Mouse (Mus musculus) spleen, adult 2 months (tissue): Measurements from ENCODE around the gene Efna5. TPM values are rescaled to one million over a fixed set of nuclear protein-coding genes. Genes with fewer than 3 reads are reported as not detected.
A peak's percentile ranks its signal among the peaks of the same experiment; 100 is the strongest.

ENCODE experiments used
- DNase-seq, 2 experiments: peaks; one replicate each; pipeline versions ENCODE4 v3.0.0 to v3.0.0-alpha.2; 2012 to 2021; ENCODE audit warnings: low spot score in 2 of 2, low read depth in 1 of 2
- H3K27ac ChIP-seq: fragments of 200-500 bp; 2 replicates; pipeline ENCODE4 v1.5.1; 2012; ENCODE audit warnings: low read length, inconsistent platforms; ENCODE audit not compliant: insufficient read depth
- H3K27me3 ChIP-seq: fragments of 200-500 bp; 2 replicates; pipeline ENCODE4 v1.6.1; 2012; ENCODE audit warnings: mild to moderate bottlenecking, moderate library complexity, low read length, inconsistent platforms; ENCODE audit not compliant: control insufficient read depth, insufficient read depth
- H3K36me3 ChIP-seq: fragments of 200-500 bp; 2 replicates; pipeline ENCODE4 v1.6.1; 2012; ENCODE audit warnings: mild to moderate bottlenecking, low read length, inconsistent platforms; ENCODE audit not compliant: control insufficient read depth, insufficient read depth
- H3K4me1 ChIP-seq: fragments of 200-500 bp; 2 replicates; pipeline ENCODE4 v1.6.1; 2011; ENCODE audit warnings: inconsistent platforms; ENCODE audit not compliant: control insufficient read depth, insufficient read depth, insufficient read length
- H3K4me3 ChIP-seq: fragments of 200-500 bp; 2 replicates; pipeline ENCODE4 v1.5.1; 2011; ENCODE audit warnings: mild to moderate bottlenecking, inconsistent platforms; ENCODE audit not compliant: insufficient read depth, insufficient read length; ENCODE audit errors: extremely low read depth
- CTCF ChIP-seq: fragments of 200-500 bp; IDR thresholded peaks from 2 replicates; pipeline ENCODE4 v1.5.1; 2011; ENCODE audit warnings: mild to moderate bottlenecking, inconsistent platforms; ENCODE audit not compliant: insufficient read depth, insufficient read length, insufficient replicate concordance; ENCODE audit errors: extremely low read depth
- POLR2A ChIP-seq: fragments of 200-500 bp; IDR thresholded peaks from 2 replicates; pipeline ENCODE4 v1.6.1; 2011; ENCODE audit warnings: low read depth, low read length, inconsistent platforms
- WGBS: fragments of 180-500 bp; shearing (Covaris S2); methylation state at CpG from one replicate; pipeline ENCODE4 v1.1.7; 2018; 5-methylcytosine and 5-hydroxymethylcytosine counted together
- polyA plus RNA-seq: library from polyadenylated mRNA; depleted of rRNA; stranded (reverse); fragments of >200 nt; gene quantifications from 2 replicates; pipeline ENCODE4 v1.2.3, GENCODE M21; 2012

Efna5 gene
- polyA plus RNA-seq, 1 experiment, result 0.30 TPM

DNA sequence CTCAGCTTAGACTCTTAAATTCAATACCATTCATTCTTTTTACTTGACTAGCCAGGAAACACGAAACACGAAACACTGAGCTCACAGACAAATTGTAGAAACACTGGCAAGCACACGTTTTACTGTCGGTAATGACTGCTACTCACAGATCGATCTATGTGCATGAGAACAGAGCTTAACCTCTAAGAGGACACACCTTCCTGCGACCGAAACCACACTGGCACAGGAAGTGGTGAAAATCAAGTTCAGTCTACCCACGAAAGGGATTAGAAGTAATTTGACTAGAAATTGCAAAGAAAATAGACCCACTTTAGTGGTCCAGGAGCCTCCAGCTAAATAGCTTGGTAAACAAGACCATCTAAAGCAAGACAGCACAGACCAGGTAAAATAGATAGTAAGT is 23.8 kb downstream of the Efna5 start:
- 5% methylated on average over 8 of the region's 8 CpGs for WGBS
- Histone ChIP-seq H3K4me1 (peaks cover 4% of the 10 kb centered on the region), H3K27ac (no peak overlapping the region), H3K36me3 (no peaks in the 10 kb centered on the region), H3K27me3 (no peaks in the 10 kb centered on the region), H3K4me3 (no peak overlapping the region)
- DNase-seq, result peak; percentile 31 to 57
- TF ChIP-seq POLR2A (no peak), CTCF (no peak)

DNA sequence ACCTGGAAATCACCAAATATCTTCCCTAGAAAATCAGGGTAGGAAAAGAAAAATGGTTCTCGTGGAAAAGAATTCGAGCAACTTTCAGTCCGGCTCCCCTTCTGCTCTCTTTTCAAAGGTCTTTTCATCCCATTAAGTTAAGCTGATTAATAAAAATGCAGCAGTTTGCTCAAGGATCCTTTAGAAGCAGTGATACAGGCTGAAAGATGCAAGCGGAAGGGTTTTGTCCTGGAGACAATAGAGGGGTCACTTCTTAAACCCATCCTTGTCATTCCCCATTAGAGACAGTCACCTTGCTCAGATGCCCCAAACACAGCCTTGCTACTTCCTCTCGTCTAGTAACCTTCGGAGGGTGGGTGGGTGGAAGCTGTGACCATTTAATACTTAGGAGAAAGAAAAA is 27.4 kb downstream of the Efna5 start:
- H3K4me1 ChIP-seq, result peaks cover 2% of the 10 kb centered on the region; the same call in 1 of the 2 replicates
- no peak overlapping the region for H3K4me3 ChIP-seq
- no peaks in the 10 kb centered on the region for H3K36me3 ChIP-seq
- no peak for DNase-seq
- 77% methylated on average over 6 of the region's 6 CpGs for whole genome bisulfite sequencing
- no peaks in the 10 kb centered on the region for H3K27me3 ChIP-seq
- TF ChIP-seq CTCF (no peak), POLR2A (no peak)
- H3K27ac ChIP-seq, result no peak overlapping the region

DNA sequence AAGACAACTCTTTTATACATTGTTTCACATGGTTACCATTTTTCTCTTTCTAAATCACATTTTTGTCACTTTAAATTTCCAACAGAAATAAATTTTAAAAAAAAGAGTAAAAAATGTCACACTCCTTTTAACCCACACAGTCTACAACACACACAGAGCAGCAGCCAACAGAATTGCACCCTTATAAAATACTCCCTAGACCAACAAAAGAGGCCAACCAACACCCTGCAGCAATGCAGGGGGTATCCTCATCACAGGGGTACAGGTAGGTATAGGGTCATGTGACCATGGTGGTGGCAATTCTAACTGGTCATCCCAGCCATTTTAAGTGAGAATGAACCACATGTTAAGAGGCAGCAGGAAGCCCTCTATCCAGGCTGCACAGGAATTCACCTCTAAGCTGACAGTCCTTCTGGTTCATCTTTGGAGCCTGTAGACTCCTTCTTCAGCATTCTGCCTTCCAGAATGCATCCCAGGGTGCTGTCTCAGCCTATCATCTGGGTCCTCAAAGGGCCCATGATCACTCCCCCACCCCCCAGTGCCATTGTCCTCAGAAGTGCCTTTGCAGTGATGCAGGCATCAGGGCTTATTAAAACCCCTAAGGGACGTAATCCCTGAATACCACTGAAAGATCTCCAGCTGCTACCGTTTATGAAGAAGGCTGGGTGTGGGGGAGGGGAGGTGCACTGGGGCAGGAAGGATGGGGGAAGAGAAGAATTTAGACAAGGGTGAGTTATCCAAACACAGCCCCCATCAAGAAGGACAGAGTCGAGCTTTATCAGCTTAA is 28.1 kb downstream of the Efna5 start:
- no peak overlapping the region for H3K4me3 ChIP-seq
- WGBS, result 37% methylated on average over 3 of the region's 3 CpGs
- DNase-seq, result no peak
- H3K4me1 ChIP-seq, result peaks cover 2% of the 10 kb centered on the region; the same call in 1 of the 2 replicates
- no peak overlapping the region for H3K27ac ChIP-seq
- no peaks in the 10 kb centered on the region for H3K36me3 ChIP-seq
- no peaks in the 10 kb centered on the region for H3K27me3 ChIP-seq
- TF ChIP-seq POLR2A (no peak), CTCF (no peak)

DNA sequence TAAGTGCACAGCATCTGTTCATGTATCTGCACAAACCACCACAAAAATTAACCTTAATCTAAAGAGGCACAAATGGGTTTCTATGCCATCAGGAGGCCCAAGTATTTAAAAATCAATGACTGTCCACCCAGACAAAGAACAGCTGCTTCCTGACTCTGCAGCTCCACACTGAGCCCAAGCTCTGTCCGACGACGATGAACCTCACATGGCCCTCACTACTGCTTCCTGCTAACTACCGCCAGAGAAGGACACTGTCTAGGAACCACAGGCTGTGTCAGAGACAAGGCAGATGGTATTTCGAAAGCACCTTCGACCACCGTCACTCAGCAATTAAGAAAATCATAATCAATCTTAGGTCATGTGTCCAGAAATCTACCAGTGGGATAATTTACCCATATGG is 29.8 kb downstream of the Efna5 start:
- H3K4me1 ChIP-seq, result peaks cover 2% of the 10 kb centered on the region; the same call in 1 of the 2 replicates
- no peak overlapping the region for H3K4me3 ChIP-seq
- no peak for DNase-seq
- no peak overlapping the region for H3K27ac ChIP-seq
- no peaks in the 10 kb centered on the region for H3K36me3 ChIP-seq
- TF ChIP-seq POLR2A (no peak), CTCF (no peak)
- 33% methylated on average over 7 of the region's 7 CpGs for WGBS
- H3K27me3 ChIP-seq, result no peaks in the 10 kb centered on the region

DNA sequence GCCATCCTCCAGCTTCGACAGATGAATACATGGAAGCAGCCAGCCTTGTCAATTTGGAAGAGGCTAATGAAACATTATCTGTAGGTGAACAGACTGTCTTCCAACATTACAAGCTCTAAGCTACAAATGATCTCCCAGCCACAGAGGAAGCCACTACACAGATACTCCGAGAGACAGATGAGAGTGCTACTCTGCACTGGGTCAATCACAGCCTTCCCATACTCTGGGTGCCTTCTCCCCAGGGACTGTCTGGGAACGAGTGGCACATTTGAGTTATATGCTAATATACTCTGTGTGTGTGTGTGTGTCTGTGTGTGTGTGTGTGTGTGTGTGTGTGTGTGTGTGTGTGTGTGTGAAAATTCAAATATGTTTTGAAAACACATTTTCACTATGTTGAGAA is 30.5 kb downstream of the Efna5 start:
- TF ChIP-seq POLR2A (no peak), CTCF (no peak)
- 73% methylated on average over 3 of the region's 3 CpGs for WGBS
- Histone ChIP-seq H3K4me3 (no peak overlapping the region), H3K27me3 (no peaks in the 10 kb centered on the region), H3K27ac (no peak overlapping the region), H3K4me1 (no peaks in the 10 kb centered on the region), H3K36me3 (no peaks in the 10 kb centered on the region)
- DNase-seq, result no peak

DNA sequence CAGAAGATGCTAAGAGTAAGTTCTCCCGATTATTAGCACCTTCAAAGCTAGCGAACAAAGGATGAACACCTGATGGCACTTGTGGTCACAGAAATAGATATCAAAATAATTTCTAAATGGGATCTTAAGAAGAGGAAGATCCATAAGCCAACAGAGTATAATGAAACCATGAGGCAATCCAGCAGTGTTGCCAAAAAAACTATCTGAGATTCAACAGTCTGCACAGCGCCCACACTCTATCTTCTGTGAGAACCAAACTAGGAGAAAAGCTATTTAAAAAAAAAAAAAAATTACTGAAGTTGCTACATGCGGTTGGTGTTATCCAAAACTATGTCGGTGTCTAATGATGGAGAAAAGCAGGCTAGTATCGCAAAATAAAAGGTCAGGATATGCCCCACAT is 31.4 kb downstream of the Efna5 start:
- Histone ChIP-seq H3K27me3 (no peaks in the 10 kb centered on the region), H3K27ac (no peak overlapping the region), H3K36me3 (no peaks in the 10 kb centered on the region), H3K4me1 (no peaks in the 10 kb centered on the region), H3K4me3 (no peak overlapping the region)
- no peak for DNase-seq
- TF ChIP-seq POLR2A, result no peak
- WGBS, result 92% methylated on average over 6 of the region's 6 CpGs

DNA sequence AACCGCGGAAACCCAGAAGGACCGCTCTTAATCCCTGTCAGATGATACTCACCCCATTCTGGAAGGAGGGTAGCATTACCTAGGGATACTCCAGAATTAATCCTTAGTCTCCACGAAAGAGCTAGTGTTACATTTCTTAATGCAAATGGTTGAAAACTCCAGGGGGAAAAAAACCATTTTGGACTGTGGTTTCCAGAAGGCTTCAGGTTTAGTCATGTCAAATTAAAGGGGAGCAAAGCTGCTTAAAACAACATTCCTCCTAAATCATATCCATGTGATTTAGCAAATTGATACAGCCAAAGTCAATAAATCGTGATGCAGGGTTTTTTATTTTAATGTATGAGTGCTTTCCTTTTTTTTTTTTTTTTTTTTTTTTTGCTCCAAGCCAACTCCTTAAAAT is 35.5 kb downstream of the Efna5 start:
- H3K4me1 ChIP-seq, result no peaks in the 10 kb centered on the region
- H3K36me3 ChIP-seq, result no peaks in the 10 kb centered on the region
- 90% methylated on average over 5 of the region's 5 CpGs for WGBS
- H3K27me3 ChIP-seq, result no peaks in the 10 kb centered on the region
- no peak for TF ChIP-seq POLR2A
- no peak overlapping the region for H3K4me3 ChIP-seq
- DNase-seq, result no peak
- H3K27ac ChIP-seq, result no peak overlapping the region

DNA sequence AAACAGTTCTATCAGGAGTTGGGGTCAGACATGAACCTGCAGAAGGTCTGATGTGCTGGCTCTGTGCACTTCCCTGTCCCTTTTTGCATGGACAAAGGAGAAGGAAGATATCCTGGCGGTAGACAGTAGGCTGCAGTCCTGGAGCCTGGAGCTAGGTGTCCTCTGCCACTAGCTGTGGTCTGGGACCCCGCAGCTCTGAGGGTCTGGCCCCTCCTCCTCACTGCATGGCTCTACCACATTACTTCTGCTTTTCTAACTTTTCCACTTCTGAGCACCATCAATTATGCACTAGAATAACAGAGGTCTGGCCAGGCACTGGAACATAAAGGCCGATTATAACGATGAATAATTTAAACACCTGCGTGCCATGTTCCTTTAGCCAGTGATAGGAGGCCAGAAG is 36.8 kb downstream of the Efna5 start:
- Histone ChIP-seq H3K4me3 (no peak overlapping the region), H3K4me1 (no peaks in the 10 kb centered on the region), H3K27ac (no peak overlapping the region), H3K27me3 (no peaks in the 10 kb centered on the region), H3K36me3 (no peaks in the 10 kb centered on the region)
- DNase-seq, result peak in 1 of 2 experiments; percentile 26
- 9% methylated on average over 5 of the region's 5 CpGs for WGBS
- TF ChIP-seq CTCF (no peak), POLR2A (no peak)
